Mouse (Mus musculus): ENCODE data around the gene Phkb.

Gene Phkb

GRCm38 (mm10) chr8:86087468-86087867 is 246.7 kb downstream of the Phkb start:
- no peak for DNase-seq (ENCODE audit: low spot score in 2 of 2)

- DNase-seq (ENCODE audit: low spot score in 2 of 2) = no peak
Measured at GRCm38 (mm10) chr8:86090666-86091065, 249.9 kb downstream of the Phkb start.

Measured in spleen, postnatal 10 days (tissue).